Mouse (Mus musculus): ENCODE measurements around the gene Kif1bp. TPM values are rescaled to one million over a fixed set of nuclear protein-coding genes. Genes with fewer than 3 reads are reported as not detected.
"Not testable (repeated sequence)": the region's sequence is repeated elsewhere in the genome, so short reads cannot be mapped to it uniquely, and the experiment has no call there.

Gene Kif1bp
- polyA plus RNA-seq (2015; fragmentation: Nextera tagmentation; extraction: Ambion mirVana), result 73.3 and 77.9 TPM in 2 replicates

DNA sequence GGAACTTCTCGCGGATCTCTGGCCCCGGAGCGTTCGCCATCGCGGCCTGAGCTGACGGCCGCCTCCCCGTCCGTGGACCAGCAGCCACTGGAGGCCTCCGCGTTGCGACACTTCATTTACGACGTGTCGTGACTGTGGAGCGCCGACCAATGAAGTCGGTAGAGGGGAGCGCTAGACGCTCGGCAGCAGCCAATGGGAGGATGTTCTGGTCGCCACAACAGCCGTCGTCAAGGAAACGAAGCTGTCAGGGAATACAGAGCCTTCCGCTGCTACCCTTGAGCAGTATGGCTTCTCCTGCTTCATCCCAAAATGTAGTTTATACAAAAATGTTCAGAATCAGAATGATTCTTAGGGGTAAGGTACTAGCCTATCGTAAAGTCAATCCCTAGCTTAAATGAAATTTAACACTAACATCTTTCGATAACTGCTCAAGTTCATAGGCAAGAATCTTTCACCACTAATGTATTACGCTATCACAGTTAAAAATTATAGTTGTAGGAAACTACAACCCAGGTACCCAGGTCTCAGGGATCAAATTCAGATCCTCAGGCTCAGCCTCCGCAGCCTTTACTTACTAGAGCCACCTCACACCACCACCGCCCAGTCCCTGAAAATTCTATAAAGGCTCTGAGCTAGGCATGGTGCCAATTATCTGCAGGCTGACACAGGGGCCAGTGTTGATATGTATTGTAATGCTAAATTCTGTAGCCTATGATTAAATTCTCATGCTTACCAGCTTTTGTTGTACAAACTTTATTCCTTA lies at the start of gene Kif1bp:
TSS of gene Kif1bp (minus strand) at position 120 of the 763 bp plus-strand sequence.
- H3K9ac ChIP-seq, result peak within 1 kb of the TSS; percentile 86
- H3K4me1 ChIP-seq (replicated peaks), result peaks cover 26% of the 10 kb centered on the region
- 5% methylated on average over 33 of the region's 33 CpGs for WGBS
- peak within 1 kb of the TSS; percentile 87 for H3K27ac ChIP-seq (replicated peaks)
- H3K4me2 ChIP-seq, result peak within 1 kb of the TSS; percentile 91
- ATAC-seq (ENCODE audit: low FRiP score, low read depth), result peak; percentile 100
- H3K36me3 ChIP-seq, result peaks cover 53% of the 10 kb centered on the region
- no peaks in the 10 kb centered on the region for H3K9me3 ChIP-seq
- H3K4me3 ChIP-seq, result peak within 1 kb of the TSS; percentile 94
- H3K27me3 ChIP-seq, result no peaks in the 10 kb centered on the region

DNA sequence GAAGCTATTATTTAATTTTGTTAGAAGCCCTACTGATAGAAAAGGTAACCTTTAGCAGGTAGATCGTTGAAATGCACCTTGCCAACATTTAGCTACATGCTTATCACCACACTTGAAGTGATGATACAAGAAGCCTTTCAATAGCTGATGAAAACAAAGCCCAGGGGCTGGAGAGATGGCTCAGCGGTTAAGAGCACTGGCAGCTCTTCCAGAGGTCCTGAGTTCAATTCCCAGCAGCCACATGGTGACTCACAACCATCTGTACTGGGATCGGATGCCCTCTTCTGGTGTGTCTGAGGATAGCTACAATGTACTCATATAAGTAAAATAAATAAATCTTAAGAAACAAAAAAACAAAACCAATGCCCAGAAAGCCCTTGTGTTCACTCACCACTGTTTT lies 25.9 kb upstream of the Kif1bp start:
- Histone ChIP-seq H3K27ac (replicated peaks) (no peak overlapping the region), H3K4me3 (no peak overlapping the region), H3K9ac (no peak overlapping the region), H3K27me3 (no peaks in the 10 kb centered on the region), H3K9me3 (no peaks in the 10 kb centered on the region), H3K36me3 (no peaks in the 10 kb centered on the region), H3K4me2 (no peak overlapping the region), H3K4me1 (replicated peaks) (peaks cover 21% of the 10 kb centered on the region)
- ATAC-seq (ENCODE audit: low FRiP score, low read depth), result no peak
- 92% methylated on average over 3 of the region's 3 CpGs for WGBS

DNA sequence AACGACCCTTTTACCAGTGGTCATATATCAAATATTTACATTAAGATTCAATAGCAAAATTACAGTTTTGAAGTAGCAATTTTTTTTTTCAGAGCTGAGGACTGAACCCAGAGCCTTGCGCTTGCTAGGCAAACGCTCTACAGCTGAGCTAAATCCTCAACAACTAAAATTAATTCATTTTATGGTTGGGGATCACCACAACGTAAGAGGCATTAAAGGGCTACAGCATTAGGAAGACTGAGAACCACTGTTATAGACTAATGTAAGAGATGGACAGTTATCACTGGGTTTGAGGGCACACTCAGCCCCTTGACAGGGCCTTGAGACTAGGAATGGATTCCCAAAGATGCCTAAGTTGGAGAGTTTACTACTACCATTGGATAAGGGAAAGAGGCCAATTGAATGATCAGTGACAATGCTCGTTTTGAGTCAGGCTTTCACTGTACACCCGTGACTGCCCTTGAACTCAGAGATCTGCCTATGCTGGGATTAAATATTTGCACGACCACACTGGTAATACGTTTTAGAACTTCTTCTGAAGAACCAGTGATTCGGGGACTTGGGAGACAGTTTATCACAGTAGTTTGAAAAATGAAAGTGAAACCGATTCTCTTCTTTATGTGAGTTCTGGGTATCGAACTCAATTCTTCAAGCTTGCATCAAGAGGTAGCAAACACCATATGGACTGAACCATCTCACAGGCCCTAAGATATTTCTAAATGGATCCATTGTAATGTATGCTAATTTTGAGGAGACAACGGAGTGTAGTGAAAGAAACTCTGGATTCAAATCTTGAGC lies 25.2 kb upstream of the Kif1bp start:
- no peak for ATAC-seq (ENCODE audit: low FRiP score, low read depth)
- Histone ChIP-seq H3K36me3 (peaks cover 2% of the 10 kb centered on the region; the same call in 1 of the 2 replicates), H3K4me3 (0 out of 2 replicates have a peak overlapping the region, but pooled peaks have one; percentile 98), H3K9me3 (no peaks in the 10 kb centered on the region), H3K27me3 (no peaks in the 10 kb centered on the region), H3K4me1 (replicated peaks) (peaks cover 21% of the 10 kb centered on the region), H3K4me2 (peak overlapping the region; percentile 98; the same call in 1 of the 2 replicates), H3K27ac (replicated peaks) (no peak overlapping the region), H3K9ac (no peak overlapping the region)
- 86% methylated on average over 12 of the region's 12 CpGs for WGBS

DNA sequence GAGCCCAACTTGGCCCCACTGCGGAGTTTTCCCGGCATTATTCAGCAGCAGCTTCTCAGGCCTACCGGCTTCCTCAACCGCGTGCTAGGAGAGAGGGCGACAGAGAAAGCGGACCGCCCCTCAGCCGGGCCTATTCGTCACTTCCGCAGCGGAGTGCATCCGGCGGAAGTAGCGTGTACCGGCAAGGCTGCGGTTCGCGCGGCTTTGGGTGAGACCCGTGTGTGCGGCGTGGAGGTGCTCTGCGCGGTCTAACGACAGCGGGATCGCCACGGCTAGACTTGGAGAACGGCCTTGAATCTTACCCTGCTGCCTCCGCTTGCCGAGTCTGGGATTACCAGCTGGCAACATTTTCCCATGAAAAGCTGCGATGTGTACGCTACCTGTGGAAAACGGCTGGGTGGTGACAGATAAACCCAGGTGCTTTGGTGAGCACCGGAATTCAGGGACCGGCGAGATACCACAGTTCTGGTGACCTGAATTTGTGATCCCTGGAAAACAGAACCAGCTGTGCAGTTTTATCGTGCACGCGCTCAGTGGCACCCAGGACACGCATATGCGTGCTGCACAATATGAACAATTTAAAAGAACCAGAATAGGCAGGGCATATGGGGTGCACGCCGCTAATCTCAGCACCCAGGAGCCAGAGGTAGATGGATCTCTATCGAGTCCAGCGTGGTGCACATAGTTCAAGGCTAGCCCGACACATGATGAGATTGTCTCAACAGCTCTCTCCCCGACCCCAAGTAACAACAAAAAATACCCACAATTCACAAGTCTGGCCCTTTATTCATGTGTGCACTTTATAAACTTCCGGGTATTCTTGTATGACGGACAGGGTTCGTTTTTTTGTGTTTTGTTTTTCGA lies 24.2 kb upstream of the Kif1bp start, which contains the start of gene Ddx21:
TSS of gene Ddx21 (minus strand) at position 105 of the 864 bp plus-strand sequence.
- Histone ChIP-seq H3K4me3 (peak within 1 kb of the TSS; percentile 98), H3K4me2 (peak within 1 kb of the TSS; percentile 98), H3K27me3 (no peaks in the 10 kb centered on the region), H3K27ac (replicated peaks) (peak within 1 kb of the TSS; percentile 87), H3K4me1 (replicated peaks) (peaks cover 21% of the 10 kb centered on the region), H3K36me3 (peaks cover 12% of the 10 kb centered on the region; the same call in 1 of the 2 replicates), H3K9ac (peak within 1 kb of the TSS; percentile 89), H3K9me3 (no peaks in the 10 kb centered on the region)
- WGBS, result 6% methylated on average over 53 of the region's 53 CpGs
- ATAC-seq (ENCODE audit: low FRiP score, low read depth), result peak; percentile 99

DNA sequence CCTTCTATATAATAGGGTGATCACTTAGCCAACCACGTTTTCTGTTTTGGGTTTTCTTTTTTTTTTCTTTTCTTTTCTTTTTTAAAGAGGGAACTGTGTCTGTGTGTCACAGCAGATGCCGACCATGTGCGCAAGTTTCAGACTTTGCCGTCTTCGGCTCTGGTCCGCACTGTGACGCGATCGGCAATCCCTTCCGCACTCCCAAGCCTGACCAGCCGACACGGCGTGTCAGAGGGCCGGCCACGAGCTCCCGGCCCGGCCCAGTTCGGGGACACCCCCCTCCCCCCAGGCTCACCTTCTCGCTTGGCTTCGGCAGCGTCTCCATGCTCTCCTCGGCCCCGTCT lies 23.5 kb upstream of the Kif1bp start:
- peak overlapping the region; percentile 87 for H3K27ac ChIP-seq (replicated peaks)
- WGBS, result under 1% methylated on average over 23 of the region's 23 CpGs
- peak overlapping the region; percentile 89 for H3K9ac ChIP-seq
- ATAC-seq (ENCODE audit: low FRiP score, low read depth), result peak; percentile 63
- H3K4me1 ChIP-seq (replicated peaks), result peaks cover 21% of the 10 kb centered on the region
- no peaks in the 10 kb centered on the region for H3K27me3 ChIP-seq
- H3K4me3 ChIP-seq, result peak overlapping the region; percentile 98
- H3K36me3 ChIP-seq, result peaks cover 18% of the 10 kb centered on the region; the same call in 1 of the 2 replicates
- H3K4me2 ChIP-seq, result peak overlapping the region; percentile 98
- H3K9me3 ChIP-seq, result no peaks in the 10 kb centered on the region

DNA sequence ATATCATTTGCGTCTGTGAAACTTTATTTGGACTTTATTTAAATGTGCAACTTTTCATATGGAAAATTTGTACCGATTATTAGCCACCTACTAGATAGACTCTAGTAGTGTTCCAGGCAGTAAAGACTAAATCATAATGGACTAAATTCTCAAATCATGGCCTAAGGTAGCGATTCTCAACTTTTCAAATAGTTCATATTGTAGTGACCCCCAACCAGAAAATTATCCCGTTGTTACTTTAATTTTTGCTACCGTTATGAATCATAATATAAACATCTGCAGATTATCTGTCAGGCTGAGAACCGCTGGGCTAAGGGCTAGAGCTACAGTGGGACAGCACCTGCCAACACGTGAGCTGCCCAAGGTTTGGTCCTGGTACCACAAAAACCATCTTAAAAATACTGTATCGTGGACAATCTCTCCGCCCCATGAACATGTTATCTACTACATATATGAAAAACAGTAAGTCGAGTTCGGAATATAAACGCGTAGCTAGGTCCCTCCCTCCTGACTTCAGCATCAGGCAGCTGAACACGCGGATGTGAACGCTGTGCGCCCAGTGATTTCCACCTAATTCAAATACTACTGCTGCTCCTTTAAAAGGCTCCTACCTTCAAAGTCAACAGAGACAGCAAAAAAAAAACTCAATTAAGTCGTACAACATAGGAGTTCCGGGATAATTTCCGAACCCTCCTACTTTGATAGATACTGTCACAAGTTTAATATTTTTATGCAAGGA lies 23.0 kb upstream of the Kif1bp start:
- 14% methylated on average over 20 of the region's 20 CpGs for WGBS
- no peaks in the 10 kb centered on the region for H3K9me3 ChIP-seq
- peak overlapping the region; percentile 98 for H3K4me2 ChIP-seq
- peak overlapping the region; percentile 89 for H3K9ac ChIP-seq
- H3K27me3 ChIP-seq, result no peaks in the 10 kb centered on the region
- peaks cover 21% of the 10 kb centered on the region; the same call in 1 of the 2 replicates for H3K36me3 ChIP-seq
- H3K4me1 ChIP-seq (replicated peaks), result peaks cover 24% of the 10 kb centered on the region
- H3K27ac ChIP-seq (replicated peaks), result no peak overlapping the region
- ATAC-seq (ENCODE audit: low FRiP score, low read depth), result no peak
- H3K4me3 ChIP-seq, result peak overlapping the region; percentile 98

DNA sequence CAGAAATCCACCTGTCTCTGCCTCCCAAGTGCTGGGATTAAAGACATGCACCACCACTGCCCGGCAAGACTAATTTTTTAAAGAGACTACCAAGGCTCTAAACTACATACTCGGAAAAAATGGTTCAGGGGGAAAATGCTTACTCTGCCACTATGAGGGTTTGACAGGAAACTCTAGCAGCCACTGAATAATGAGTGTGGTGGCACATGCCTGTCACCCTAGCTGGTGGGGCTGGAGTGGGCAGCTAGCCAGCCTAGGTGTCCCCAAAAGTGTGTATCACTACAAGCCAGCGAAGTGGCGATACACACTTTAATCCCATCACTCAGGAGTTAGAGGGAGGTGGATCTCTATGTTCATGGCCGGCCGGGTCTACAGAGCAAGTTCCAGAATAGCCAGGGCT lies 21.8 kb upstream of the Kif1bp start:
- no peak for ATAC-seq (ENCODE audit: low FRiP score, low read depth)
- H3K9me3 ChIP-seq, result no peaks in the 10 kb centered on the region
- H3K36me3 ChIP-seq, result peaks cover 24% of the 10 kb centered on the region; the same call in 1 of the 2 replicates
- H3K27ac ChIP-seq (replicated peaks), result no peak overlapping the region
- H3K4me2 ChIP-seq, result no peak overlapping the region
- peaks cover 24% of the 10 kb centered on the region for H3K4me1 ChIP-seq (replicated peaks)
- 94% methylated on average over 6 of the region's 6 CpGs for WGBS
- H3K4me3 ChIP-seq, result no peak overlapping the region
- H3K9ac ChIP-seq, result no peak overlapping the region
- no peaks in the 10 kb centered on the region for H3K27me3 ChIP-seq

DNA sequence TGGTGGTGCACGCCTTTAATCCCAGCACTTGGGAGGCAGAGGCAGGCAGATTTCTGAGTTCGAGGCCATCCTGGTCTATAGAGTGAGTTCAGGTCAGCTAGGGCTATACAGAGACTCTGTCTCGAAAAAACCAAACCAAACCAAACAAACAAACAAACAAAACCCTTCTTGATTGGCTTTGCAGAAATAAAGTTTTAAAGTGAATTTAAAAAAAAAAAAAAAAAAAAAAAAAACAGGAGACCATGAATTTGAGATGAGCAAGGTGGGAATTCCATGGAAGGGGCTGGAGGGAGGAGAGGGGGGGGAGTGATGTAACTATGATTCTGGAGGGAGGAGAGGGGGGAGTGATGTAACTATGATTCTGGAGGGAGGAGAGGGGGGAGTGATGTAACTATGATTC lies 21.1 kb upstream of the Kif1bp start:
- H3K9me3 ChIP-seq; H3K27me3 ChIP-seq; H3K4me2 ChIP-seq; H3K27ac ChIP-seq (replicated peaks); H3K9ac ChIP-seq; ATAC-seq (ENCODE audit: low FRiP score, low read depth); H3K4me3 ChIP-seq: not testable (repeated sequence)
- H3K4me1 ChIP-seq (replicated peaks), result peaks cover 24% of the 10 kb centered on the region
- peaks cover 30% of the 10 kb centered on the region for H3K36me3 ChIP-seq
- WGBS, result 96% methylated on average over 3 of the region's 3 CpGs

DNA sequence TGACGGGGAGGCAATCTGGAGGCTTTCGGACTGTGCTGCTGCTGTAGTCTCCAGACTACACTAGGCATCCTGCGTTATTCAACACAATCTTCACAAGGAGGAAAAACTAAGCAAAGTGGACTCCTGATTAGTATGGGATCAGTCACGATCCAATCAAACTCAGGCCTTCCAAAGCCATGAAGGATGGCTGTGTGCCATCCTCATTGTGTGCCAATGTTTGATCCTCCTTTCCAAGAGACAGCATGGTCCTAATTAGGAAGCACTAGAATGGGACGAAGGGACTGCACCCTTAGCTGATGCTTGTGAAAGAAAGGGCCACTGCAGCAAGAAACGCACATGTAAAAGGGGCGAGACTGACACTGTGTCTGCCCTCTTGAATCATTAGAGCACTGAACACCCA lies 14.2 kb upstream of the Kif1bp start:
- Histone ChIP-seq H3K4me1 (replicated peaks) (peaks cover 3% of the 10 kb centered on the region; the same call in 1 of the 2 replicates), H3K36me3 (peaks cover 80% of the 10 kb centered on the region), H3K9ac (no peak overlapping the region), H3K9me3 (no peaks in the 10 kb centered on the region), H3K4me3 (no peak overlapping the region), H3K27me3 (no peaks in the 10 kb centered on the region), H3K4me2 (no peak overlapping the region), H3K27ac (replicated peaks) (no peak overlapping the region)
- no peak for ATAC-seq (ENCODE audit: low FRiP score, low read depth)
- 83% methylated on average over 7 of the region's 7 CpGs for WGBS

DNA sequence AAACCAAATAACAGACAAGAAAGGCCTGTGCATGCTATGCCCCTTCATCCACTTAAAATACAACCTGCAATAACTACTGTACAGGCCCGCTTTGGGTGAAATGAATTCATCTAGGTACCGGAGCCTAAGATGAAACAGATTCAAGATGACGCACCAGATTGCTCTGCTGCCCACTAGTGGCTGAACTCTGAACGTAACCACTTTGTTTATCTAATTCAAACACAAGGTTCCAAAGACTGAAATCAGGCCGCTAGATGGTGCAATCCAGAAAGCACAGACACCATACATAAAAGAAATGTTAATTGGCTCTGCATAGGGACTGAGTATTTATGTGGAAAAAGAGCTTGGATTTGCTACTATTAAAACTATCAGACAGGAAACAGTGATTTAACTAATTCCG lies 11.9 kb upstream of the Kif1bp start:
- 27% methylated on average over 6 of the region's 6 CpGs for WGBS

DNA sequence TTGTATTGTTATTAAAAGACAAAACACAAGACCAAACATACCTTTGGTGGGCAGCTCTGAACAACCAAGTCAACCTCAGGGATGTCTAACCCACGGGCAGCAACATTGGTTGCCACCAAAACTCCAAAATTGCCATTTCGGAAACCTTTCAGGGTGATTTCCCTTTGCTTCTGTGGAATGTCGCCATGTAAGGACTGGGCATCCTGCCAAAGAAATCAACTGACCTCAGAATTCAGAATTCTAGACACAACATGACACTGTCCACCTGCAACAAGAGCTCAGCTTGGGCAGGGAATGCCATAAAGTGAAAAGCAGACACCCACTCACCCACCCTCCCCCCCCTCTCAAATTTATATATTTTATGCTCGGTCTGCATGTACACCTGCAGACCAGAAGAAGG lies 10.4 kb upstream of the Kif1bp start:
- Histone ChIP-seq H3K9me3 (no peaks in the 10 kb centered on the region), H3K36me3 (peaks cover 89% of the 10 kb centered on the region), H3K9ac (no peak overlapping the region), H3K27me3 (no peaks in the 10 kb centered on the region), H3K27ac (replicated peaks) (no peak overlapping the region), H3K4me3 (no peak overlapping the region), H3K4me1 (replicated peaks) (no peaks in the 10 kb centered on the region), H3K4me2 (no peak overlapping the region)
- WGBS, result 78% methylated on average over 4 of the region's 4 CpGs
- no peak for ATAC-seq (ENCODE audit: low FRiP score, low read depth)

More for the DNA sequence above, 11.9 kb upstream of the Kif1bp start:
- no peak overlapping the region for H3K27ac ChIP-seq (replicated peaks)
- ATAC-seq (ENCODE audit: low FRiP score, low read depth), result peak; percentile 56; the same call in 1 of the 2 replicates
- no peak overlapping the region for H3K4me2 ChIP-seq
- H3K27me3 ChIP-seq, result no peaks in the 10 kb centered on the region
- H3K9ac ChIP-seq, result no peak overlapping the region
- no peaks in the 10 kb centered on the region for H3K4me1 ChIP-seq (replicated peaks)
- H3K4me3 ChIP-seq, result no peak overlapping the region
- H3K36me3 ChIP-seq, result peaks cover 88% of the 10 kb centered on the region
- H3K9me3 ChIP-seq, result no peaks in the 10 kb centered on the region

Measured in hindbrain, embryonic 15.5 days (tissue).